ENCODE assay signal across 14 mouse cellular contexts in genomic region chr6:85252251-85253058, GRCm38 (mm10).
A peak's percentile ranks its signal among the peaks of the same experiment; 100 is the strongest.
DNase-seq lines count a peak whose midpoint lies in the region; ATAC-seq and TF ChIP-seq lines count a peak whose summit lies in the region.
"Had no signal": no experiment of that assay in that cellular context is flagged by ENCODE, and none has a peak within 500 bp of the region (broad histone marks: within the 10 kb centered on the region; RNA-seq: fewer than 3 reads in every experiment).

No protein-coding gene starts in this region.

- H3K27me3 ChIP-seq in forebrain, embryonic 14.5 days (replicated peaks; ENCODE audit: control insufficient read depth, insufficient read depth, low read length): no peaks in the 10 kb centered on the region
- H3K27me3 ChIP-seq in heart, embryonic 12.5 days (replicated peaks): no peaks in the 10 kb centered on the region
- H3K27me3 ChIP-seq: Patski; stomach, embryonic 15.5 days had no signal

- TF ChIP-seq CTCF in layer of hippocampus, adult 2 months (conservative IDR thresholded peaks at IDR 0.05): no peak

- peak overlapping the region; percentile 64 for H3K27ac ChIP-seq in layer of hippocampus, adult 2 months
- no peak overlapping the region for H3K27ac ChIP-seq in forebrain, embryonic 14.5 days (ENCODE audit: low read depth, low read length)
- H3K27ac ChIP-seq in heart, embryonic 12.5 days (ENCODE audit: poor library complexity, severe bottlenecking): no peak overlapping the region
- H3K27ac ChIP-seq: liver, embryonic 14.5 days; macrophage; stomach, embryonic 15.5 days had no signal

- H3K36me3 ChIP-seq in forebrain, embryonic 14.5 days (ENCODE audit: control insufficient read depth, insufficient read depth, low read length): no peaks in the 10 kb centered on the region
- no peaks in the 10 kb centered on the region for H3K36me3 ChIP-seq in heart, embryonic 12.5 days
- H3K36me3 ChIP-seq: stomach, embryonic 15.5 days had no signal

- DNase-seq in layer of hippocampus, adult 2 months (ENCODE audit: low spot score in 2 of 2): no peak
- DNase-seq in layer of hippocampus, adult 11-12 months (ENCODE audit: low spot score): no peak
- peak; percentile 78 for DNase-seq in brain, adult 2 months (ENCODE audit: low read depth, low spot score)
- DNase-seq in forebrain, embryonic 14.5 days (ENCODE audit: low spot score): peak; percentile 61
- DNase-seq in kidney, postnatal 10 days: peak; percentile 55
- DNase-seq in urinary bladder, postnatal 25 days (ENCODE audit: low spot score): no peak
- no peak for DNase-seq in urinary bladder, adult 2 months (ENCODE audit: low spot score)
- DNase-seq: gastrocnemius, postnatal 36 days had no signal

- H3K4me1 ChIP-seq in forebrain, embryonic 14.5 days (ENCODE audit: control insufficient read depth, insufficient read depth, low read length): peaks cover 4% of the 10 kb centered on the region; the same call in 1 of the 2 replicates
- H3K4me1 ChIP-seq in heart, embryonic 12.5 days (replicated peaks): peaks cover 17% of the 10 kb centered on the region

- WGBS in forebrain, embryonic 14.5 days: 40% methylated on average over 17 of the region's 17 CpGs
- 89% methylated on average over 17 of the region's 17 CpGs for WGBS in heart, embryonic 12.5 days

- H3K4me3 ChIP-seq in layer of hippocampus, adult 2 months: no peak overlapping the region
- no peak overlapping the region for H3K4me3 ChIP-seq in forebrain, embryonic 14.5 days (ENCODE audit: low read depth, low read length)
- H3K4me3 ChIP-seq in heart, embryonic 12.5 days: no peak overlapping the region
- H3K4me3 ChIP-seq: stomach, embryonic 15.5 days had no signal

- no peaks in the 10 kb centered on the region for H3K9me3 ChIP-seq in forebrain, embryonic 14.5 days (replicated peaks; ENCODE audit: control insufficient read depth, low read length)
- H3K9me3 ChIP-seq in heart, embryonic 12.5 days (replicated peaks): no peaks in the 10 kb centered on the region
- H3K9me3 ChIP-seq: stomach, embryonic 15.5 days had no signal

- H3K9ac ChIP-seq in forebrain, embryonic 14.5 days (ENCODE audit: low read length): no peak overlapping the region
- H3K9ac ChIP-seq in heart, embryonic 12.5 days: no peak overlapping the region
- H3K9ac ChIP-seq: liver, embryonic 14.5 days; stomach, embryonic 15.5 days had no signal

- H3K4me2 ChIP-seq in forebrain, embryonic 14.5 days (ENCODE audit: low read length): no peak overlapping the region
- no peak overlapping the region for H3K4me2 ChIP-seq in heart, embryonic 12.5 days
- H3K4me2 ChIP-seq: stomach, embryonic 15.5 days had no signal

- peak; percentile 58 for ATAC-seq in forebrain, embryonic 14.5 days
- ATAC-seq in heart, embryonic 12.5 days (ENCODE audit: insufficient number of reproducible peaks, low FRiP score): no peak
- ATAC-seq: CD4-positive, CD25-positive, alpha-beta regulatory T cell, adult 4 months; Patski had no signal

Comparison
In these comparisons a context has a peak if more than half of its experiments do, and no peak if none do; other contexts are left out.
1. DNase-seq: peak in brain, adult 2 months (single experiment), forebrain, embryonic 14.5 days (single experiment) and kidney, postnatal 10 days (single experiment); none in layer of hippocampus, adult 2 months (0 of 2), layer of hippocampus, adult 11-12 months (single experiment), urinary bladder, postnatal 25 days (single experiment) and urinary bladder, adult 2 months (single experiment).